Comparison of ENCODE assay signal across 9 mouse cellular contexts in the genomic region with DNA sequence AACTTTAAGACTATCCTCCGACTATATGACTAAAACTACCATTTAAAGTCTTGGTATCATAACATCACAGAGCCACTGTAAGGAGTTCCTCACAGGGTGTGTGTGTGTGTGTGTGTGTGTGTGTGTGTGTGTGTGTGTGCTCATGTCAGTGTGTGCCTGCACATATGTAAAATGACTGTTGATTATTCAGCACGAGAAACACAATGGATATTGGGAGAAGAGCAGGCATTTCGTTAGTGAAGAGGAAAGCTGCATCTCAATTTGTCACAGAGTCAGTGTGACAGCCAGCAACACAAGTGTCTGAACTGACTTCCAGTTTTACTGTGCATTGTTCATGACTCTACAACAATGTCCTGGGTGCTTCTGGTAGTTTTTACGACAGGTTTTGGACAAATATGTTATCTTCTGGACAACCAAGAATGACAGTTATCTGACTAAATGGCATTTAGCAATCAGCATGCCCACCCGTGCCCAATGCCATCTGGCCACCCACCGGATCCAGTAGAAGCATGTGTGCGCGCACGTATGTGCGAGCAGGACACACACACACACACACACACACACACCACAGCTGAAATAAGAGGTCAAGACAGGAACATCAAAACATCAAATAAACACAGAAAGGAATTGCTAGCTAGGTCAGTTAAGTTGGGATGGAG. TPM values are rescaled to one million over a fixed set of nuclear protein-coding genes. Genes with fewer than 3 reads are reported as not detected.
DNase-seq lines count a peak whose midpoint lies in the region; ATAC-seq and TF ChIP-seq lines count a peak whose summit lies in the region.
"Had no signal": no experiment of that assay in that cellular context is flagged by ENCODE, and none has a peak within 500 bp of the region (broad histone marks: within the 10 kb centered on the region; RNA-seq: fewer than 3 reads in every experiment).

No protein-coding gene starts in this region.

- no peak for TF ChIP-seq POLR2A in kidney, adult 2 months (IDR thresholded peaks at IDR 0.05; ENCODE audit: low read depth, low read length)

- WGBS in kidney, adult 2 months: 39% methylated on average over 10 of the region's 10 CpGs
- WGBS in forebrain, embryonic 11.5 days: 50% methylated on average over 10 of the region's 10 CpGs
- 46% methylated on average over 10 of the region's 10 CpGs for WGBS in kidney, embryonic 16.5 days
- 42% methylated on average over 10 of the region's 10 CpGs for WGBS in neural tube, embryonic 12.5 days

- no peaks in the 10 kb centered on the region for H3K27me3 ChIP-seq in kidney, adult 2 months (replicated peaks; ENCODE audit: control insufficient read depth, insufficient read depth, low read length)
- no peaks in the 10 kb centered on the region for H3K27me3 ChIP-seq in forebrain, embryonic 11.5 days (ENCODE audit: control insufficient read depth, insufficient read depth, low read length)
- H3K27me3 ChIP-seq in kidney, embryonic 16.5 days (ENCODE audit: insufficient read depth, low read length): no peaks in the 10 kb centered on the region
- no peaks in the 10 kb centered on the region for H3K27me3 ChIP-seq in neural tube, embryonic 12.5 days (replicated peaks)

- H3K27ac ChIP-seq in kidney, adult 2 months (ENCODE audit: insufficient read depth, low read depth, low read length): peak overlapping the region; percentile 56
- peak overlapping the region; percentile 95; the same call in 1 of the 2 replicates for H3K27ac ChIP-seq in forebrain, embryonic 11.5 days (ENCODE audit: low read depth, low read length)
- peak overlapping the region; percentile 91 for H3K27ac ChIP-seq in kidney, embryonic 16.5 days (ENCODE audit: low read length)
- H3K27ac ChIP-seq in neural tube, embryonic 12.5 days: peak overlapping the region; percentile 94; the same call in 1 of the 2 replicates

- H3K9ac ChIP-seq in forebrain, embryonic 11.5 days (ENCODE audit: low read length): peak overlapping the region; percentile 89
- peak overlapping the region; percentile 99 for H3K9ac ChIP-seq in kidney, embryonic 16.5 days (replicated peaks; ENCODE audit: low read length)
- peak overlapping the region; percentile 92; the same call in 1 of the 2 replicates for H3K9ac ChIP-seq in neural tube, embryonic 12.5 days

- TF ChIP-seq CTCF in kidney, adult 2 months (conservative IDR thresholded peaks at IDR 0.05; ENCODE audit: insufficient read depth, insufficient read length, low read depth, low read length): no peak

- H3K9me3 ChIP-seq in forebrain, embryonic 11.5 days (ENCODE audit: control insufficient read depth, low read length): no peaks in the 10 kb centered on the region
- no peaks in the 10 kb centered on the region for H3K9me3 ChIP-seq in kidney, embryonic 16.5 days (ENCODE audit: low read length)
- no peaks in the 10 kb centered on the region for H3K9me3 ChIP-seq in neural tube, embryonic 12.5 days

- no peaks in the 10 kb centered on the region for H3K36me3 ChIP-seq in kidney, adult 2 months (ENCODE audit: control insufficient read depth, insufficient read depth, low read length)
- no peaks in the 10 kb centered on the region for H3K36me3 ChIP-seq in forebrain, embryonic 11.5 days (ENCODE audit: control insufficient read depth, insufficient read depth, low read length)
- H3K36me3 ChIP-seq in kidney, embryonic 16.5 days (ENCODE audit: insufficient read depth, low read length): no peaks in the 10 kb centered on the region
- no peaks in the 10 kb centered on the region for H3K36me3 ChIP-seq in neural tube, embryonic 12.5 days

- no peak for ATAC-seq in forebrain, embryonic 11.5 days (replicated peaks; ENCODE audit: low FRiP score)
- ATAC-seq in kidney, embryonic 16.5 days (ENCODE audit: low FRiP score, low TSS enrichment): no peak
- ATAC-seq in neural tube, embryonic 12.5 days (ENCODE audit: low FRiP score, low read depth): no peak

- DNase-seq in kidney, adult 2 months: peak; percentile 11
- no peak for DNase-seq in kidney, adult 11 months
- no peak for DNase-seq in forebrain, embryonic 11.5 days (ENCODE audit: low spot score)
- DNase-seq in adrenal gland, postnatal 25 days: no peak
- DNase-seq in cerebellum, adult 9-10 months: no peak
- no peak for DNase-seq in thymus, adult 18-20 months

- H3K4me1 ChIP-seq in kidney, adult 2 months (ENCODE audit: control insufficient read depth, insufficient read depth, low read length): no peaks in the 10 kb centered on the region; the same call in 1 of the 2 replicates
- H3K4me1 ChIP-seq in forebrain, embryonic 11.5 days (replicated peaks; ENCODE audit: control insufficient read depth, insufficient read depth, low read length): no peaks in the 10 kb centered on the region; the same call in 1 of the 2 replicates
- peaks cover 13% of the 10 kb centered on the region for H3K4me1 ChIP-seq in kidney, embryonic 16.5 days (ENCODE audit: insufficient read depth, low read length)
- peaks cover 12% of the 10 kb centered on the region; the same call in 1 of the 2 replicates for H3K4me1 ChIP-seq in neural tube, embryonic 12.5 days

- peak overlapping the region; percentile 93 for H3K4me3 ChIP-seq in kidney, adult 2 months (ENCODE audit: insufficient read depth, low read depth, low read length)
- H3K4me3 ChIP-seq in forebrain, embryonic 11.5 days (ENCODE audit: low read depth, low read length): peak overlapping the region; percentile 93
- peak overlapping the region; percentile 90 for H3K4me3 ChIP-seq in kidney, embryonic 16.5 days (ENCODE audit: low read length)
- H3K4me3 ChIP-seq in neural tube, embryonic 12.5 days: peak overlapping the region; percentile 83

- H3K4me2 ChIP-seq in forebrain, embryonic 11.5 days (ENCODE audit: low read depth, low read length, severe bottlenecking): peak overlapping the region; percentile 64
- peak overlapping the region; percentile 69 for H3K4me2 ChIP-seq in kidney, embryonic 16.5 days (replicated peaks; ENCODE audit: low read depth, low read length)
- H3K4me2 ChIP-seq in neural tube, embryonic 12.5 days (replicated peaks): peak overlapping the region; percentile 73

RNA-seq across cellular contexts. Expression of a gene that starts 3.1 kb away (rescaled TPM):
- polyA plus RNA-seq in kidney, adult 2 months (2012; rRNA removed): 4.1 and 4.3 TPM in 2 replicates
- polyA plus RNA-seq in forebrain, embryonic 11.5 days (2014; fragmentation: Nextera tagmentation; extraction: Ambion mirVana): 21.7 and 25.3 TPM in 2 replicates
- polyA plus RNA-seq in kidney, embryonic 16.5 days (2015; fragmentation: Nextera tagmentation; extraction: Ambion mirVana): 17.0 and 20.4 TPM in 2 replicates
- polyA plus RNA-seq in neural tube, embryonic 12.5 days (2016; fragmentation: Nextera tagmentation; extraction: Ambion mirVana): 20.4 and 22.0 TPM in 2 replicates
- total RNA-seq in adrenal gland, postnatal 25 days (2021): 5.2 and 6.7 TPM in 2 replicates
- polyA plus RNA-seq: erythroblast, embryonic 14.5 days had no signal
